Mouse (Mus musculus) intestine, postnatal 0 days (tissue): ENCODE data around the gene Zfp444. TPM values are rescaled to one million over a fixed set of nuclear protein-coding genes. Genes with fewer than 3 reads are reported as not detected.

Experiments used
- ATAC-seq: fragments of 200-750 bp; cut with Nextera tagmentation; 2 replicates; pipeline ENCODE4 v1.8.0; 2017; ENCODE audit warnings: mild to moderate bottlenecking, moderate TSS enrichment, moderate library complexity
- H3K27ac ChIP-seq: fragments of 300-500 bp; sonication (generic); 2 replicates; pipeline ENCODE4 v1.5.1; 2014; ENCODE audit warnings: mild to moderate bottlenecking, low read depth, low read length, moderate library complexity
- H3K27me3 ChIP-seq: fragments of 300-500 bp; sonication (generic); replicated peaks from 2 replicates; pipeline ENCODE4 v1.6.1; 2014; ENCODE audit warnings: low read length, mixed read lengths; ENCODE audit not compliant: control insufficient read depth, insufficient read depth
- H3K36me3 ChIP-seq: fragments of 300-500 bp; sonication (generic); 2 replicates; pipeline ENCODE4 v1.6.1; 2014; ENCODE audit warnings: mild to moderate bottlenecking, moderate library complexity; ENCODE audit not compliant: control insufficient read depth, insufficient read depth
- H3K4me1 ChIP-seq: fragments of 300-500 bp; sonication (generic); replicated peaks from 2 replicates; pipeline ENCODE4 v1.6.1; 2014; ENCODE audit warnings: antibody characterized with exemption, low read length, mixed read lengths; ENCODE audit not compliant: control insufficient read depth, insufficient read depth
- H3K4me2 ChIP-seq: fragments of 300-500 bp; sonication (generic); replicated peaks from 2 replicates; pipeline ENCODE4 v1.6.1; 2014; ENCODE audit warnings: low read depth, mild to moderate bottlenecking, moderate library complexity
- H3K4me3 ChIP-seq: fragments of 300-500 bp; sonication (generic); 2 replicates; pipeline ENCODE4 v1.5.1; 2014; ENCODE audit warnings: low read depth, low read length
- H3K9ac ChIP-seq: fragments of 300-500 bp; sonication (generic); 2 replicates; pipeline ENCODE4 v1.6.1; 2014; ENCODE audit warnings: mild to moderate bottlenecking, low read depth, low read length
- H3K9me3 ChIP-seq: fragments of 300-500 bp; sonication (generic); 2 replicates; pipeline ENCODE4 v1.6.1; 2016; ENCODE audit warnings: mixed run types; ENCODE audit not compliant: control insufficient read depth
- CTCF ChIP-seq: sonication (generic); IDR thresholded peaks from 2 replicates; pipeline ENCODE4 v1.5.1; 2016; ENCODE audit warnings: low read depth, mild to moderate bottlenecking, control low read depth, antibody characterized with exemption, moderate library complexity
- WGBS: fragments of 180-500 bp; shearing (Covaris S2); extraction: QIAGEN DNeasy Blood & Tissue Kit; methylation state at CpG from one replicate; pipeline ENCODE4 v1.1.7; 2014; 5-methylcytosine and 5-hydroxymethylcytosine counted together
- polyA plus RNA-seq: library from polyadenylated mRNA; unstranded; fragments of >200 nt; fragmentation: Nextera tagmentation; extraction: Ambion mirVana; gene quantifications from 2 replicates; pipeline ENCODE4 v1.2.1, GENCODE M21; 2015

Zfp444 gene
- polyA plus RNA-seq, 1 experiment from 2014 or later, result 18.5 TPM

- Histone ChIP-seq H3K36me3 (peaks cover 10% of the 10 kb centered on the region), H3K4me2 (no peak overlapping the region), H3K27me3 (no peaks in the 10 kb centered on the region), H3K4me3 (no peak overlapping the region), H3K4me1 (no peaks in the 10 kb centered on the region), H3K9me3 (no peaks in the 10 kb centered on the region), H3K9ac (no peak overlapping the region), H3K27ac (no peak overlapping the region; the same call in 1 of the 2 replicates)
- TF ChIP-seq CTCF, result no peak
- WGBS, result 71% methylated on average over 2 of the region's 2 CpGs
- ATAC-seq, result no peak
Observed at GRCm38 (mm10) chr7:6143991-6144531, 28.0 kb upstream of the Zfp444 start.

DNA sequence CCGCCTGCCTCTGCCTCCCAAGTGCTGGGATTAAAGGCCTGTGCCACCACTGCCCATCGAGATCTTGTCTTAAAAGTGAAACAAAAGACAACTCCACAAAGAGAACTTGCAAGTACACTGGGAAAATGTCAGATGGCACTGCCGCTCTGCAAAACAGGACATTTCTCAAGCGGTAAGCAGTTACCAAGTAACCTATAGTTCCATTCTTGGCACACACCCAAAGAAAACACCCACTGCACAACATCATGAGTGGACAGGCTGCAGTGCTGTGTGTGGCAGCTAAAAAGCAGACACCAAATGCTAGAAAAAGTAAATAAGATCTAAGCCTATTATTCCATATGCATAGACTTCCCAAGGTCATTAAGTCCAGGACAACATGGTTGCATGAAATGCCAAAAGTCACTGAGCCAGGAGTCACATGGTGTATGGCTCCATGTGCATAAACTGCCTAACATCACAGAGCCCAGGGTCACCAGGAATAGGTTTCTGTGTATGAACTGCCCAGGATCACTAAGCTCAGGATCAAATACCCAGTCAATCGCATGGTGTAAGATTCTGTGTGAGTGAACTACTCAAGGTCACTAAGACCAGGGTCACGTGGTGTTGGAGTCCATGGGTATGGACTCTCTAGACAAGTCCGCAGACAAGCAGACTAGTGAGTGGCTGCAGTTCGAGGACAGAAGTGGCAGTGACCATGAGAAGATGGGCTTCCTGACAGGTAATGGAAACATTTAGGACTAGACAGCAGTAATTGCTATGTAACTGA, 26.4 kb upstream of the Zfp444 start:
- Histone ChIP-seq H3K4me3 (no peak overlapping the region), H3K27me3 (no peaks in the 10 kb centered on the region), H3K4me2 (no peak overlapping the region), H3K9me3 (no peaks in the 10 kb centered on the region), H3K36me3 (peaks cover 10% of the 10 kb centered on the region), H3K9ac (no peak overlapping the region), H3K27ac (no peak overlapping the region; the same call in 1 of the 2 replicates), H3K4me1 (no peaks in the 10 kb centered on the region)
- TF ChIP-seq CTCF, result no peak
- 66% methylated on average over 8 of the region's 8 CpGs for WGBS
- ATAC-seq, result peak; percentile 23; the same call in 1 of the 2 replicates

DNA sequence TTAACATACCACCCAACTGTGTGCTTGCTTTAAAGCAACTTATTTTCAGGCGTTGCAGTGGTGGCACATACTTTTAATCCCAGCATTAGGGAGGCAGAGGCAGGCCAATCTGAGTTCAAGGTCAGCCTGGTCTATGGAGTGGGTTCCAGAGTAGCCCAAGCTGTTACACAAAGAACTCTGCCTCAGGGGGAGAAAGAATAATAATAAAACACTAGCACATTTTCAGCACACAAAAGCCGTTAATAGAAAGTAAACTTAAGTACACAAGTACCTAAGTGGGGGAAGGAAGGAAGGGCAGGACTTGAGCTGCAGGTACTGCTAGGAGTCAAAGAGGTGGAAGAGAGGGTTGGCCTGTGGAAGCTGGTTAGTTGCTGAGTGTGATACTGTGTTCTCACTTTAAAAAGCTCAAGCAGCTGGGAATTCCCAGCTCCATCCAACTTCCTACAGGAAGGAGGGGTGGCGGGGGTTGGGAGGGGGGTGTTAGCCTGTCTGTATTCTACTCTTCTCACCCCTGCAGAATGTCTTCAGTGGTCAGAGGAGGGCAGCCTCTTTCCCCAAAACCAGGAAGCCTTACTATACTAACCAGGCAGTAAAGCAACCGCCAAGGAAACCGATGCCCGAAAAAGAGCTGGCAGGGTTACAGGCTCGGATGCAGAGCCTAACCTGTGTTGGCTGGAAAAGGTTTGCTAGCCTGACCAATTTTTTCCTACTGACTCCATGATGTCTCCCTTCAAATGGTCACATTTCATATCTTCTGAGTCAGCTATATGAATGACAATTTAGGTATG, 25.6 kb upstream of the Zfp444 start:
- H3K4me1 ChIP-seq, result no peaks in the 10 kb centered on the region
- no peak overlapping the region for H3K4me3 ChIP-seq
- H3K27me3 ChIP-seq, result no peaks in the 10 kb centered on the region
- H3K36me3 ChIP-seq, result peaks cover 8% of the 10 kb centered on the region
- 69% methylated on average over 7 of the region's 7 CpGs for WGBS
- no peak overlapping the region for H3K27ac ChIP-seq
- ATAC-seq, result no peak
- H3K9me3 ChIP-seq, result no peaks in the 10 kb centered on the region
- H3K4me2 ChIP-seq, result no peak overlapping the region
- H3K9ac ChIP-seq, result no peak overlapping the region
- TF ChIP-seq CTCF, result no peak

DNA sequence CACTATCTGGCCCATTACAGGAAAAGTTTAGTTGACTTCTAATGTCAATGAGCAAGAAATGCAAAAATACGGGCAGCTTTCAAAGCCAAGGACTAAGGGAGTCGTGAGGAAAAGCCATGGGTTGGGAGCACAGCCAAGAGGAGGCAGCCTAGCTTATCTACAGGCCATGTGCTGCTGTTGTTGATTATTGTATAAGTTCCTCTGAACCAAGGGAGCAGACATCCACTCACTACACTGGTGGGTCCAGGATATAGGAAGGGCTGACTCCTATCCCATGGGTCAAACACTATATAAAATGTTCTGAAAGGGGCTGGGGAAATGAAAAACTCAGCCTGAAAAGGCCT, 25.1 kb upstream of the Zfp444 start:
- peaks cover 2% of the 10 kb centered on the region; the same call in 1 of the 2 replicates for H3K36me3 ChIP-seq
- no peak overlapping the region for H3K27ac ChIP-seq
- no peak overlapping the region for H3K4me3 ChIP-seq
- no peak for ATAC-seq
- no peak overlapping the region for H3K4me2 ChIP-seq
- H3K9me3 ChIP-seq, result no peaks in the 10 kb centered on the region
- H3K9ac ChIP-seq, result no peak overlapping the region
- 29% methylated on average over 2 of the region's 2 CpGs for WGBS
- no peaks in the 10 kb centered on the region for H3K27me3 ChIP-seq
- TF ChIP-seq CTCF, result no peak
- no peaks in the 10 kb centered on the region for H3K4me1 ChIP-seq

DNA sequence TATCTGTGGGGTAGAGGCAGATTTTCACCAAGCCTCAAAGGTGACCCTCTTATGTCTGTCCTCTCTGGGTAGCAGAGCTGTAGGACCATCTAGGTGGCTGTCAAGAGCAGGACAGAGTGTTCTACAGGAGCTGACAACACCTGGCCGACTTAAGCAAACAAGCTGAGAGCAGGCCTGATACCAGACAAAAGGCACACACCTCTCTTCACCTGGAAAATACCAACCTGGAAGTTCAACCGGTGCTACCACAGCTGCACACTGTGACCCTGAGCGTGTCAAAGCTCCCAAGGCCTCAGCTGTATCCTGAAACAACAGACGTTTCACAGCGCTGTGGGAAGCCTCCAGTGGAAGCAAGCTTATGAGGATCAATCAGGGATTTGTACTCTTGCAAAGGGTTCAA, 24.3 kb upstream of the Zfp444 start:
- Histone ChIP-seq H3K4me1 (no peaks in the 10 kb centered on the region), H3K9ac (no peak overlapping the region), H3K36me3 (no peaks in the 10 kb centered on the region), H3K4me3 (no peak overlapping the region), H3K27ac (no peak overlapping the region), H3K9me3 (no peaks in the 10 kb centered on the region), H3K4me2 (no peak overlapping the region), H3K27me3 (no peaks in the 10 kb centered on the region)
- no peak for TF ChIP-seq CTCF
- 50% methylated on average over 5 of the region's 5 CpGs for WGBS
- peak; percentile 10; the same call in 1 of the 2 replicates for ATAC-seq

- H3K4me3 ChIP-seq, result no peak overlapping the region
- no peaks in the 10 kb centered on the region for H3K9me3 ChIP-seq
- H3K4me1 ChIP-seq, result 0 out of 2 replicates have a peak, but pooled peaks cover 6% of the 10 kb centered on the region
- H3K27ac ChIP-seq, result no peak overlapping the region
- H3K9ac ChIP-seq, result no peak overlapping the region
- 72% methylated on average over 1 of the region's 1 CpGs for WGBS
- H3K27me3 ChIP-seq, result no peaks in the 10 kb centered on the region
- no peak for ATAC-seq
- no peak overlapping the region for H3K4me2 ChIP-seq
- no peaks in the 10 kb centered on the region for H3K36me3 ChIP-seq
- no peak for TF ChIP-seq CTCF
Observed at GRCm38 (mm10) chr7:6151266-6151665, 20.8 kb upstream of the Zfp444 start.
